Mouse (Mus musculus) cerebellum, postnatal 36 days (tissue): ENCODE measurements at regions not wholly inside any gene's neighbourhood (a gene's known extent, or its start where the extent isn't known, plus 50 kb on each side); places are given as distances from the start of the nearest gene placed in this dataset.

Experiments
- DNase-seq, 2 experiments: peaks; one replicate each; pipeline ENCODE4 v3.0.0; 2021 to 2022; ENCODE audit warnings: mixed read lengths in 2 of 2

- peak; percentile 26 to 28 for DNase-seq
Measured at GRCm38 (mm10) chr9:50005757-50006576, 207.2 kb upstream of the Ncam1 start.

GRCm38 (mm10) chr9:50002695-50003094 is 204.0 kb upstream of the Ncam1 start:
- no peak for DNase-seq

- DNase-seq: peak in 1 of 2 experiments; percentile 22
Measured at GRCm38 (mm10) chr9:50000497-50001404, 202.0 kb upstream of the Ncam1 start.

- peak; percentile 15 to 22 for DNase-seq
Measured at GRCm38 (mm10) chr9:49999970-50000369, 201.2 kb upstream of the Ncam1 start.

GRCm38 (mm10) chr9:49998101-49998500 is 199.4 kb upstream of the Ncam1 start:
- no peak for DNase-seq

- peak; percentile 33 to 51 for DNase-seq
Measured at GRCm38 (mm10) chr9:49989464-49990271, 190.9 kb upstream of the Ncam1 start.

GRCm38 (mm10) chr9:49988064-49988463 is 189.3 kb upstream of the Ncam1 start:
- no peak for DNase-seq

- no peak for DNase-seq
Measured at GRCm38 (mm10) chr9:49987481-49987880, 188.8 kb upstream of the Ncam1 start.

- peak; percentile 64 to 73 for DNase-seq
Measured at GRCm38 (mm10) chr9:49980344-49981207, 181.9 kb upstream of the Ncam1 start.

GRCm38 (mm10) chr9:49975938-49976671 is 177.4 kb upstream of the Ncam1 start:
- DNase-seq: peak; percentile 76

- no peak for DNase-seq
Measured at GRCm38 (mm10) chr9:49973974-49974495, 175.3 kb upstream of the Ncam1 start.

GRCm38 (mm10) chr9:49969429-49969828 is 170.7 kb upstream of the Ncam1 start:
- no peak for DNase-seq

GRCm38 (mm10) chr9:49964666-49965065 is 165.9 kb upstream of the Ncam1 start:
- DNase-seq: no peak

- DNase-seq: peak; percentile 40 to 43
Measured at GRCm38 (mm10) chr9:49962561-49963071, 163.9 kb upstream of the Ncam1 start.

GRCm38 (mm10) chr9:49961965-49962364 is 163.2 kb upstream of the Ncam1 start:
- no peak for DNase-seq

- no peak for DNase-seq
Measured at GRCm38 (mm10) chr9:49961329-49961728, 162.6 kb upstream of the Ncam1 start.

- DNase-seq: no peak
Measured at GRCm38 (mm10) chr9:49959987-49960386, 161.3 kb upstream of the Ncam1 start.

- no peak for DNase-seq
Measured at GRCm38 (mm10) chr9:49958890-49959289, 160.2 kb upstream of the Ncam1 start.

- DNase-seq: no peak
Measured at GRCm38 (mm10) chr9:49954601-49955000, 155.9 kb upstream of the Ncam1 start.

GRCm38 (mm10) chr9:49950321-49950720 is 151.6 kb upstream of the Ncam1 start:
- DNase-seq: no peak
